Mouse (Mus musculus) megakaryocyte-erythroid progenitor cell, adult 5-6 weeks (primary cell): ENCODE measurements at regions not wholly inside any gene's neighbourhood (a gene's known extent, or its start where the extent isn't known, plus 50 kb on each side); places are given as distances from the start of the nearest gene placed in this dataset.
"Not testable (repeated sequence)": the region's sequence is repeated elsewhere in the genome, so short reads cannot be mapped to it uniquely, and the experiment has no call there.

Experiments
- ATAC-seq: replicated peaks from 2 replicates; pipeline ENCODE4 v1.8.0; 2016; ENCODE audit warnings: mild to moderate bottlenecking, inconsistent platforms; ENCODE audit not compliant: severe bottlenecking, poor library complexity, low FRiP score, low TSS enrichment

DNA sequence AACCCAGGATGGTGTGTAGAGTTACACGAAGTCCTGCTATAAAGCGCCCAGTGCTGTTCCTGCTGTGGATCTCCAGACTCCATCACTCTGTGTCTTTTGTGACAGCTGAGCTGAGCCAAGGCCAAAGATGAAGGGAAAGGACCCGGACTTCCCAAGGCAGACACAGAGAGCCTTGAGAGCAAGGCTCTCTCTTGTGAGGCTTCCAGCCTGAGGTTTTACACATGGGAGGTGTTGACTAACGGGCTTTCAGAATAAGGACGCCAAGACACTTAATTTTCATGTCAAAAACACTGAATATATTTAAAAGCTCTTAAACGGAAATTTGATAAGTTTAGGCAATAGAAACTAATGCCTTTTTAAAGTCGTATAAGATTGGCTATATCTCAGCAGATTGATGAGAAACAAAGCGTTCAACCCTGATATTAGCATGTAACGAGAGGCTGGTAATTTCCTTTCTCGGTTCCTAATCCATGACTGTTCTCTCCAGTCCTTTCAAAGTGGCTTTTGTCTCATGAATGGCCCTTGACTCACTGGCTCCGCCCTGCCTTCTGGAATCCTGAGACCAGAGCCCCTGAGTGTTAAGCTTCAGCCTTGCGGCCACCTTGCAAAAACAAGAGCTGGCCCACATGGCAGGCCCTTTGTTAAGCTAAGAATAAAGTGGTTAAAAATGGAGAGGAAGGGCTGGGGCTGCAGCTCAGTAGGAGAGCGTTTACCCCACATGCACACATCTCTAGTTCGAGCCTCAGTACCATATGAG is 145.8 kb downstream of the Nkx6-1 start:
- ATAC-seq, result no peak

DNA sequence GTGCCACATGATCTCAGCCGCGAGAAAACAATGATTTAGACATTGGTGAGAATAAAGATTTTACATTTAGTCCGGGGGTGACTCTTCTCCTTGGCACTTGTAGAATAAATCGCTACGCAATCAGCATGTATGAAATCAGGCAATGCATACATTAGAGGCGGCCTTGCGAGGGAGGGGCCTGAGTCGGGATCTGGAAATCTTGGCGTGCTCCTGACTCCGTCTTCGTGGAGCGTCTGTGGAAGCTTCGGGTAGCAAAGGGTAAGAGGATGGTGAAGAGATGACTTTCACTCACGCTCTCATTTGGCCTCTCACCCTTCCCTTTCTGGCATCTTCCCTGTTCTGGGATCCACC is 167.1 kb downstream of the Nkx6-1 start:
- no peak for ATAC-seq

DNA sequence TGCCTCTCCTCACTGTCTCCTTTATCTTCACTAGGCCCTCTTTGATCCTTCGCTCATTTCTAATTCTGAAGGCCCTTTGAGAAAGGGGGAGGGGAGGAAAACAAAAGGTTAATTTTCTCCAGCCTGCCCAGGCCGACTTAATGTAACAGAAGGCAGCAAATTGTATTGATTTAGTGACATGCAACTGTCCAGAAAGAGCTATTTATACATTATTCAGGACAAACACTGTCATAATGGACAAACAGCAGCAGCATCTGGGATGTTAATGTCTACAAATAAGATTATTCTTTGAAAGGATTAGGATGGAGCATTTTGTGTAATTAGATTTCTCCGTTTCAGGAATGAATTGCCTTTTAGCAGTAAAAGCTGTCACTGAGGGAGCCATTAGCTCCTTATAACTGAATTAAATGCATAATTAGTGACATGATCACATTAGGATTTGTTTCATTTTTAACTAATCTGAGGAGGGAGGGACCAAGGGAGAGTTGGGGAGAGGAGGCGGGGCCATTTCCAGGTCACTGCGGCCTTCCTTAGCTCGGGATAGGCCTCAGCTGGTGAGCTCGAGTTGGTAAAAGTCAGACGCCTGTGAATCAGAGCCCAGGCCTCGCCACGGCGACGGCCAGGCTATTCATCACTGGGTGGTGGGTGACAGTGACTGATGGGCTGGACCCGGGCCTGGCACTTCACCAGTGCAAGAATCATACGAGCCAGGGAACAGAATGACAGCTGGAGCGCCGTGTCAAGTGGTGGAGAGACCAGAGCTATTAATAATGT is 167.7 kb downstream of the Nkx6-1 start:
- no peak for ATAC-seq

DNA sequence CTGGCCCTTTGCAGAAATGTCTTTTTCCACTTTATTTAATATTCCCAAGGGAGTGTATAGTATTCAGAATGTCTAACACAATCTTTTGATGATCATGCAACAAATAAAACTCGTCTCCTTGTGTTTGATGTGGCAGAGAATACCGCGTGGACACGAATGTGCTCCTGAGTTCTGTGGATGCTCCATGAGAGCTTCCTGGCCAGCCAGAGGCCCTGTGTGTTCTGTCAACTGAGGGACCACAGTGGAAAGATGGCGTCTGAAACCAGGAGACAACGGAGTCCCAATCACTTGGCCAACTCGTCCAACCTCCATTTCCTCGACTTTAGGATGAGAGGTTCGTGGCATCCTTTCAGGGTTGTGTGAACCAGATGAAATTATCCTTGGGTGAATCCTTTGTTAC is 168.6 kb downstream of the Nkx6-1 start:
- ATAC-seq, result no peak

DNA sequence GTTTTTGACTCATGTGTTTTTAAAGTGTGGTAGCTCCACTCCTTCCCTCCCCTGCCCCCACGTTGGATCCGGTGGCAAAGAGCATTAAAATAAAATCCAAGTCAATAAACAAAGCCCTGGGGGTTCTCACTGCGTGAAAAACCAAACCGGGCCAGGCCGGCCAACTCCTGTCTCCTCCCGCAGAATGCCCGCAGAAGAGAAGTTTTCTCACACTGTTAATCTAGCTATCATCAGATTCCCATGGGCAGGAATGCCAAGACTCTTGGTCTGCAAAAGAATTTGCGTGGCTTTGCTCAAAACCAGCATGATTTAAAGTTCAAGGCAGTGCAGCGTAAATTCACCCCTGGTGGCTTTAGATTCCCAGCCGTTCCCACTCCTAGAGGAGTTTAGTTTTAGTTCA is 219.0 kb downstream of the Nkx6-1 start:
- no peak for ATAC-seq

DNA sequence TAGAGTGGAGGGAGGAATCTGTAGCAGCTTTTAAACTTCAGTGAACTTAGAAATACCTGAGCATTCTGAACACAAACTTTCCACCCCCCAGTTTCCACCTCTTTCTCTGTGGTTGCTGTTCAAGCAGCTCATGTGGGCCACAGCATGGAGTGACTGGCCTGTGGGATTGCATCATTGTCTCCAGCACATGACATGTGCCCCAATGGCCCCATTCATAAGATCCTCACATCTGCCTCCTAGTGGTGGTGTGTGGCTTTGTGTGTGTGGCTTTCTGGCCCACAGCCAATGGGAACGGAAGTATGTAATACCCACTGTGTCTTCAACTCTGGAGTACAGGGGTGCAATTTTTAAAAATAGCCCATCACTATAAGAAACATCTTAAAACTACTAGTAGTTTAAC is 223.0 kb downstream of the Nkx6-1 start:
- ATAC-seq, result no peak

DNA sequence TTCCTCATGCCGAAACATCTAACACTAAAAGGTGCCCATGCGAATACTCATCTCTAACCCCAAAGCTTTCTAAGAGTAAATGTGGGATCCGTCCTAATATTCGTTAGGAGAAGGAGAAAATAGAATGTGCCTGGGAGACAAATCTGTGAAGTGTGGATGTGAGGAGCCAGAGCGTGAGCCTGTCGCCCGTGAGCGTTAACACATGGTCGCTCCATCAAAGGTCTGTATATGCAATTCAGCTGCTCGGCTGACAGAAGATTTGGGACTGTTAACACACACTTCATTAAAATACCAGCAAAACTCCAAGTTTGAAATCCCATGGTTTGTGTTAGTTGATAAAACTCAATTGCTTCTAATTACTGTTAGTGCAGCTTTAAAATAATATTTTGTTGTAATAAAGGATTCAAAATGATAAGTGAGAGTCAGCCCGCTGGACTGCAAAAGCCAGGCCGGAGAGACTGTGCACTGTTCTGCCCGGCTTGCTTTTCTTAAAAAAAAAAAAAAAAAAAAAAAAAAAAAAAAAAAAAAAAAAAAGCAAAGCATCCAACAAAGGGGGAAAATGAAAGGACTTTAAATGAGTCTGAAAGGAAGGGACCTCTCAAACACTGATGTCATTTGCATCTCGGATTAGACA is 227.0 kb downstream of the Nkx6-1 start:
- ATAC-seq, result no peak

DNA sequence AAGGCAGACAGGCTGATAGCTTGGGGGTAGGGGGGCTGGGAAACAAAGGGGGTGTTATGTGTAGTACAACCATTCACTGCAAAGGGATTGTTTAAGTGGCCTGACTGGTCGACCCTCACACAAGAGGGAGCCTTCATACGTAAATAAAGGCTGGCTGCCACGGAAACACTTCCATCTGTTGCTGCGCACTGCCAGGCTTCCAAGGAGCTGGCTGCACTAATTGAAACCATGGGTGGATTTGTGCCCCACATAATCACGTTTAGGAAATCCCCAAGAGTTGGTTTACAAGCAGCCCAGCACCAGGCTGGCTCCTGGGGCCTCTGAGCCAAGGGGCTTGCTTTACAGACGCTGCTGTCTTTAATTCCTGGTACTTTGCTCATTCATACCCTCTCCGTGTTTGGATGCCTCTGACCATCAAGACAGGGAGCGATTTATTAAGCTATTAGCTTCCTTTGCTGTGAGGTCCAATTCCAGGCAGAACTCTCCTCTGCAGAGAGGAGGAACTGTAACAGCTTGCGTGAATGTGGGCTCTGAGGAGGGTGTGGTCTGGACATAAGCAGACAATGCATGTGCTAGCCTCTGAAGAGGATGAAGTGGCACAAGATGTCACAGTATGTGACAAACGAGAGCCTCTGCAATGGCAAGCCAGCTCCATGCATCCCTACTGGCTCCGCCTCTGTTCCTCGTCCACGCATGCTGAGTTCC is 238.6 kb downstream of the Nkx6-1 start:
- no peak for ATAC-seq

DNA sequence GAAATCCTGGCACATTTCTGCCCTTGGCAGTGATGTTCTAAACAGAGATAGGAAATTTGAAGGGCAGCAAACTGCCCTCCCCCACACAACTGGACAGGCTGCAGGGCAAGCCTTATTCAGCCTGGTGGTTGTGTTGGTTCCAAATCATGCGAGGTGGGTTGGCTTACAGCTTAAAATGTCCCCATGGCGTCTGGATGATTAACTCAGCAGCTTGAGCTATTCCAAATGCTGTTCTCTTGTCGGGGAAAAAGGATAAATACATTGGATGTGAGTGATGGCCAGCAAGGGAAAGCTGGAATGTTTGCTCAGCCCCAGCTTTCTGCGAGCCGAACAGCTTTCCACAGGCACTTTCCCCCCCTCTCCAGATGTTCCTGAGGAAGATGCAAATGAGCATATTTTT is 280.5 kb downstream of the Nkx6-1 start:
- ATAC-seq, result no peak

DNA sequence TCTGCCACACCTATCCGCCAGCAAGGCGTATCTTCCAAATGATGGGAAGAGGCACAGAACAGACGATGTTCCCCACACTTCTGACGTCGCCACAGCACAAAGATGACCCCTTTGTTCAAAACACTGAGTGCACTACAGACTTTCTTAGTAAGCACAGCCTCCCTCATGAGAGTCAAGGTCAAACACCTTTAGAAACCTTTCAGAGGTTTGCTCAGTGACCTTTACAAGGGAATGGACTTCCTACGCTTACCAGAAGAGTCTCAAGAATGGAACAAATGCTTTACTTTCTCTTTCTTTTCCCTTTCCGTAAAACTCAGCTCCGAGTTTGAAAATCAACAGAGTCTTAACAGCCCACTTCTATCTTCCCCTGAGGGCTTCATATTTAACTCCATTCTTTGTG is 283.4 kb downstream of the Nkx6-1 start:
- ATAC-seq, result no peak

DNA sequence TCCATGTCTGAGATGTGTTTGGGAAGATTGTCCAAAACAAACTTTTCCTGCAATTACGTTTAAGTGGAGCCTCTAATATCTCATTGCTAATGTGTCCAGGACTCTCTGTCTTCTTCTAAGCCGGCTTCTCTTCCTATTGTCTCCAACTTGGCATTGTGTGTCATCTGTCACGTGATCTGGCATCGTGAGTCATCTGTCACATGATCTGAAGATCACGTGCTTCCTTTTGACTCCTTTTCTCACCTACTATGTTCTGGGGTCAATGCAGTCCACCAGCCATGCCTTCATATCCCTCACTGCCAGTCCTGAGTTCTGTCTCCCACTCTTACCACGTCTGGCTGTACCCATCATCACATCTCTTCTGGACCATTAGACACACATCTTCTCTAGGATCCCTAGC is 288.1 kb downstream of the Nkx6-1 start:
- no peak for ATAC-seq

DNA sequence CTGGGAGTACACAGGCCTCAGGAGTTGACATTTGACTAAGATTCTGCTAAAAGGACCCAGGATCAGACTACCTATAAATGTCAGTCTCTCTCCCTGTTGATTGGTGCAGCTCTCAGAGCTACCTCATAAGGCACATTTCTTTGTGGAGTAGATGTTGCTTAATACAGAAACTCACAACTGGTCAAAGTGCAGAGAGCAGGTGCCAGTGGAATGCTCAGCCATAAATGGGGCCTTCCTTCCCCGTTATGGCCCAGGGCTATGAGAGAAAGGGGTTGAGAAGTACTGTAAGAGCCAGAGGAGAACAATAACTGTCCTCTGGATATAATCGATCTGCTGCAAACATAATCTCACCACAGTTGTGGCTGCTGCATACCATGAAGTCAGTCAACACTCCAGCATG is 290.7 kb downstream of the Nkx6-1 start:
- ATAC-seq, result no peak

DNA sequence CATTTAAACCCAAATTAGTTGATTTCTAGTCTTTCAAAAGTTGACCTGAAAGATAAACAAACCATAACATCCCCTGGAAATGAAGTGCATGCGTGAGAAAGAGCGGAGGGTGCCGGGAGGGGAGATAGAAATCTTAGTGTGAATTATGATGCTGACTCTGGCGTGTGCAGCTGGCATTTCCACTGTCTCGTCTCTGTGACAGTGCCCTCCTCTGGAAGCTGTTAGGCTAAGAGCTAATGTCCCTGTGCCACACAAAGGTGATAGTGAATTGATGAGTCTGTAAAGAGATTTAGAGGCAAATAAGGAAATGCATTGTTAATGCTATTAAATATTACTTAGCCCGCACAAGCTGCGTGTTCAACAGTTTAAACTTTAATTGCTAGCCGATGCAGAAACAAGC is 292.6 kb downstream of the Nkx6-1 start:
- no peak for ATAC-seq

DNA sequence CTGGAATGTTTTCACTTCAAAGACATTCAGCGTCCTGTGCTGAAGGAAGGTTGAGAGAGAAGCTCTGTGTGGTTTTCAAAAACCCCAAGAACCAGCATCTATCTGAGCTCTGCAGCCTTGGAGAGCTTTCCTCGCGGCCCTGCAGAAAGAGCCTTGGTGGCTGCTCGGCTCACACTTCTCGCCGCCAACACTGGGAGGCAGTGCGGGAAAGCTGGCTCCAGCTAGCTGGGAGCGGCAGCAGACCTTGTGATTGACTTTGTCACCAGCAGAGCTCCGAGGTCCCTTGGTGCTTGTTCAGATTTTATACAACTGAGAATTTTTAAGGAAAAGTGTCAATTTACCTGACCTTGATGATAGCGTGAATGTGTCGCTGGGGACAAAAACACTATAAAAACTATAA is 299.4 kb downstream of the Nkx6-1 start:
- no peak for ATAC-seq

DNA sequence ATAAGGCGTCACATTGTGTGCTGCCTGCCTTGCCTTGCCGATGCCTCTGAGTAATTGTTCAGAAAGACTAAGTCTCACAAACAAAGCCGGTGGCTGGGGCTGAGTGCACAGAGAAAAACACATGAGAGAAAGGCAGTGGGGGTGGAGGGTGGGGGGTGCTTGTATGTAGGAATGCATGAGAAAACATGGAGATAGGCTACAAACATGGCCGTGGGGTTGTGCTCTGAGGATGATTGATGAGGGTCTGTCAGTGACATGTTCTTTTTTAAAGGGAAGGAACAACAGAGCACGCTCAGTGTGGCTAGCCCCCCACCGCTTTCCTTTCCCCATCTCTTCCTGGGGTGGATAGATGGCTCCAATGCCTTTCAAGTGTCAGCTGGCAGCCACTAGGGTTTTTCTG is 304.8 kb downstream of the Nkx6-1 start:
- ATAC-seq, result no peak

DNA sequence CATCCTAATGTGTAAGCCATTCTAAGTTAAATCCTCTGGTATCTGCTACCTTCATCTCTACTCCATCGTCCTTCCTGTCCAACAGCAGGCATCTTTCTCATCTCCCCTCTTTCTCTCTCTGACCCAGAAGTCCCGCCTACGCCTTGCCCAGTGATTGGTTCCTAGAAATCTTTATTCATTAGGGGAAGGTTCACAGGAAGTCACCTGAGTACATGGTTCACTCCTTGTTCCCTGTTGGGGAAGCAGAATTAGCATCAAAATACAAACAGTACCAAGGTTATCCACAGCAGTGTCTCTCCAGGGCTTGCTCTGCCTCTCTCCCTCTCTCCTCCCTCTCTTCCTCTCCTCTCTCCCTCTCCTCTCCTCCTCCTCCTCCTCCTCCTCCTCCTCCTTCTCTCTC is 319.4 kb downstream of the Nkx6-1 start:
- no peak for ATAC-seq

DNA sequence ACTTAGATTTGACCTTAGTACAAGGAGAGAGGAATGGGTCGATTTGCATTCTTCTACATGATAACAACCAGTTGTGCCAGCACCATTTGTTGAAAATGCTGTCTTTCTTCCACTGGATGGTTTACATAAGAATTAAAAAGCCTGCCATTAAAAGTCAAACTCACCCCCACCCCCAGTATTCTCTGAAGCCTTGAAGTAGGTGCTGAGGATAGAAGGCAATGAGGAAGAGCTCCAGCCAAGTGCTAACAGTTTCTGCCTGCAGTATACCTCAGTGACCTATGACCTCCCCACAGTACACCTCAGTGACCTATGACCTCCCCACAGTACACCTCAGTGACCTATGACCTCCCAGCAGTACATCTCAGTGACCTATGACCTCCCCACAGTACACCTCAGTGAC is 328.4 kb downstream of the Nkx6-1 start:
- ATAC-seq, result not testable (repeated sequence)

DNA sequence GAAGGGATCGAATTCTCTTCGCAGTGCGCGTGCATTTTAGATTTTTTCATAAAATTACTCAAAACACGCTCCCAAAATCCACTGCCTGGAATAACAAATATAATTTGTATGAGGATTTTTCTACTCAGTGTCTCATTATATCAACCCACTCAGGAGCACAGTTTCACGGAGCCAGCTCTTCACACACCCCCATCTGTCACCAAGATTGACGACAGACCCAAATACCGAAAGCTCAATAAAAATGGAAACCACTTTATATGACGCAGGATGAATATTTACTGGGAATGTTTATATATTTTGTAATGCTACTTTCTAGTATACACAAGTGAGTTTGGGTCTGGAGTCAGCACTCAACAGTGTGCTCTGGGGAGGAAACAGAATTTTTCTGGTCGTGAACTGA is 333.0 kb downstream of the Nkx6-1 start:
- ATAC-seq, result no peak

DNA sequence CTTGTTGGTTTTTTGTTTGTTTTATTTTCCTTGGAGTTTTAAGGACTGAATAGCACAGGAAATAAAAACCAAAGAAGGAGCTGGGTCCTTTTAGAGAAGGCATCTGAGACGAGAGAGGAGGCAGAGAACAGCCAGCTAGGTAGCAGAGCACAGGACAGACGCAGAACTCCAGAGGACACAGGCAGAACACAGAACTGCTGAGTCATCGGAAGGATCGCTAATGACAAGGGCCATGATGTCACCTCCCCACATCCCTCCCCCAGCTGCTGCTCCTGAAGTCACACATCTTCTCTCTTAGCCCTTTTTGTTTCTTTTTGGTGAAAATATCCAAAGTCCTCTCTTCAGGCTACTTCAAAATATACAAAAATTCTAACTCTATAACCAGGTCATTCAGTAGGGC is 338.7 kb downstream of the Nkx6-1 start:
- no peak for ATAC-seq
